Comparison of ENCODE assay signal across 25 mouse cellular contexts in the genomic region with DNA sequence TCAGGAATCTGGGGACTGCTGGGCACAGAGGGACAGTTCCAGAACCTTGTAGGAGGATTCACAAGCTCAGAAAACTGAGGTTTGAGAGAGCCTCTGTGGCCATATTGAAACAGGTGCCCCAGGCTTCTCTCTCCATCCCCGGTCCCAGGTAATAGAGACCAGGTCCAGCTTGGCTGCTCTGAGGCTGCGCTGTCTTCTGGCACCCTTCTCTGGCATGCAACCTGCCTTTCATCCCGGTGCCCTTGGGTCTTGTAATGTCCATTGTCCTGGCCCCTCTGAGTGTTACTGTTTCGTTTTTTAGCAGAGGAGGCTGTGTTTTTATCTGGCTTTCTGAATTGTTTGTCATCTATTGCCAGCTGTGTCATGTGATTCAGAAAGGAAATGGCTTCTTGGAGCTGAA.
DNase-seq lines count a peak whose midpoint lies in the region; ATAC-seq and TF ChIP-seq lines count a peak whose summit lies in the region.
"Had no signal": no experiment of that assay in that cellular context is flagged by ENCODE, and none has a peak within 500 bp of the region (broad histone marks: within the 10 kb centered on the region; RNA-seq: fewer than 3 reads in every experiment).

No protein-coding gene starts in this region.

- H3K27ac ChIP-seq in liver, adult 2 months (replicated peaks; ENCODE audit: insufficient read depth, low read depth, low read length): 0 out of 2 replicates have a peak overlapping the region, but pooled peaks have one; percentile 6
- no peak overlapping the region for H3K27ac ChIP-seq in liver, embryonic 12.5 days
- H3K27ac ChIP-seq in lung, postnatal 0 days (ENCODE audit: low read length): no peak overlapping the region
- H3K27ac ChIP-seq: embryonic facial prominence, embryonic 12.5 days; embryonic facial prominence, embryonic 15.5 days; gastrocnemius, adult 2 months; heart, adult 2 months; heart, embryonic 10.5 days; hindbrain, embryonic 14.5 days; hindbrain, postnatal 0 days had no signal

- intact Hi-C loops in heart, postnatal 25 days (cut with DNase I): no loop called here

- no peak for TF ChIP-seq POLR2A in liver, adult 2 months (IDR thresholded peaks at IDR 0.05; ENCODE audit: extremely low read depth, insufficient read depth, low read length)

- TF ChIP-seq EP300 in lung, postnatal 0 days (IDR thresholded peaks at IDR 0.05): no peak

- no peak overlapping the region for H3K9ac ChIP-seq in liver, adult 2 months (ENCODE audit: low read depth, low read length)
- no peak overlapping the region for H3K9ac ChIP-seq in liver, embryonic 12.5 days
- H3K9ac ChIP-seq in lung, postnatal 0 days (replicated peaks; ENCODE audit: low read depth): no peak overlapping the region
- H3K9ac ChIP-seq: embryonic facial prominence, embryonic 12.5 days; embryonic facial prominence, embryonic 15.5 days; forebrain, postnatal 0 days; hindbrain, embryonic 14.5 days had no signal

- no peaks in the 10 kb centered on the region for H3K79me2 ChIP-seq in liver, adult 2 months (ENCODE audit: control insufficient read depth, insufficient read depth, low read length)

- no peak overlapping the region for H3K4me2 ChIP-seq in liver, embryonic 12.5 days
- H3K4me2 ChIP-seq in lung, postnatal 0 days (replicated peaks; ENCODE audit: low read depth, low read length): no peak overlapping the region
- H3K4me2 ChIP-seq: embryonic facial prominence, embryonic 12.5 days; embryonic facial prominence, embryonic 15.5 days; hindbrain, embryonic 14.5 days had no signal

- DNase-seq in heart, adult 11 months: peak; percentile 57
- no peak for DNase-seq in heart, postnatal 25 days (ENCODE audit: low spot score)
- no peak for DNase-seq in liver, adult 2 months (ENCODE audit: extremely low read depth, low read depth, low spot score)
- DNase-seq in lung, postnatal 10 days: peak; percentile 12
- no peak for DNase-seq in lung, postnatal 0 days (ENCODE audit: low spot score)
- DNase-seq in testis, postnatal 14 days (ENCODE audit: low spot score): peak; percentile 44
- DNase-seq in cerebellum, adult 11-12 months: no peak
- DNase-seq: adrenal gland, adult 8-10 months; adrenal gland, postnatal 25 days; cerebellum, adult 18-20 months; cerebellum, adult 9-11 months; cerebellum, postnatal 25 days; forebrain, postnatal 0 days; gastrocnemius, adult 2 months; gastrocnemius, postnatal 14 days; heart, adult 2 months; heart, postnatal 36 days had no signal

- H3K36me3 ChIP-seq in liver, adult 2 months (ENCODE audit: control insufficient read depth, insufficient read depth, low read length): no peaks in the 10 kb centered on the region
- no peaks in the 10 kb centered on the region for H3K36me3 ChIP-seq in liver, embryonic 12.5 days
- H3K36me3 ChIP-seq in lung, postnatal 0 days (ENCODE audit: insufficient read depth, low read length): no peaks in the 10 kb centered on the region
- H3K36me3 ChIP-seq: embryonic facial prominence, embryonic 12.5 days; embryonic facial prominence, embryonic 15.5 days; heart, embryonic 10.5 days had no signal

- no peak for ATAC-seq in liver, embryonic 12.5 days
- no peak for ATAC-seq in lung, postnatal 0 days
- ATAC-seq: activated CD4-positive, CD25-positive, alpha-beta regulatory T cell, adult 4 months; forebrain, embryonic 14.5 days; forebrain, postnatal 0 days; hindbrain, postnatal 0 days had no signal

- no peaks in the 10 kb centered on the region for H3K9me3 ChIP-seq in liver, embryonic 12.5 days (replicated peaks)
- no peaks in the 10 kb centered on the region for H3K9me3 ChIP-seq in lung, postnatal 0 days (ENCODE audit: low read length)
- H3K9me3 ChIP-seq: embryonic facial prominence, embryonic 12.5 days; embryonic facial prominence, embryonic 15.5 days; heart, embryonic 10.5 days had no signal

- H3K27me3 ChIP-seq in liver, adult 2 months (ENCODE audit: control insufficient read depth, insufficient read depth, low read length): no peaks in the 10 kb centered on the region
- H3K27me3 ChIP-seq in liver, embryonic 12.5 days (replicated peaks): no peaks in the 10 kb centered on the region
- H3K27me3 ChIP-seq in lung, postnatal 0 days (replicated peaks; ENCODE audit: insufficient read depth, low read length): no peaks in the 10 kb centered on the region
- H3K27me3 ChIP-seq: embryonic facial prominence, embryonic 12.5 days; embryonic facial prominence, embryonic 15.5 days had no signal

- 62% methylated on average over 4 of the region's 4 CpGs for WGBS in liver, adult 2 months
- WGBS in liver, embryonic 12.5 days (ENCODE audit: insufficient replicate concordance): 59% methylated on average over 4 of the region's 4 CpGs
- WGBS in lung, postnatal 0 days: 65% methylated on average over 4 of the region's 4 CpGs

- no peak overlapping the region for H3K4me3 ChIP-seq in liver, adult 2 months (ENCODE audit: insufficient read depth, low read depth, low read length)
- H3K4me3 ChIP-seq in liver, embryonic 12.5 days: no peak overlapping the region
- no peak overlapping the region for H3K4me3 ChIP-seq in lung, postnatal 0 days (ENCODE audit: low read depth, low read length)
- H3K4me3 ChIP-seq: embryonic facial prominence, embryonic 12.5 days; embryonic facial prominence, embryonic 15.5 days; gastrocnemius, adult 2 months; heart, adult 2 months; heart, embryonic 10.5 days had no signal

- no peak for TF ChIP-seq CTCF in liver, adult 2 months (IDR thresholded peaks at IDR 0.05; ENCODE audit: low read depth, low read length)
- no peak for TF ChIP-seq CTCF in lung, postnatal 0 days (IDR thresholded peaks at IDR 0.05)

- no peaks in the 10 kb centered on the region; the same call in 1 of the 2 replicates for H3K4me1 ChIP-seq in liver, adult 2 months (ENCODE audit: control insufficient read depth, insufficient read depth, low read length)
- H3K4me1 ChIP-seq in liver, embryonic 12.5 days: no peaks in the 10 kb centered on the region; the same call in 1 of the 2 replicates
- H3K4me1 ChIP-seq in lung, postnatal 0 days (ENCODE audit: insufficient read depth, low read depth, low read length): no peaks in the 10 kb centered on the region; the same call in 1 of the 2 replicates
- H3K4me1 ChIP-seq: embryonic facial prominence, embryonic 12.5 days; embryonic facial prominence, embryonic 15.5 days; heart, embryonic 10.5 days had no signal

Comparison
In these comparisons a context has a peak if more than half of its experiments do, and no peak if none do; other contexts are left out.
1. DNase-seq: peak in heart, adult 11 months (single experiment), lung, postnatal 10 days (single experiment) and testis, postnatal 14 days (single experiment); none in heart, postnatal 25 days (single experiment), liver, adult 2 months (single experiment), lung, postnatal 0 days (single experiment) and cerebellum, adult 11-12 months (single experiment).